Mouse (Mus musculus): ENCODE measurements at regions not wholly inside any gene's neighbourhood (a gene's known extent, or its start where the extent isn't known, plus 50 kb on each side); places are given as distances from the start of the nearest gene placed in this dataset.

- TF ChIP-seq POLR2A (IDR thresholded peaks at IDR 0.05; ENCODE audit: extremely low read depth, insufficient read depth, low read length): no peak
- TF ChIP-seq CTCF (IDR thresholded peaks at IDR 0.05; ENCODE audit: extremely low read depth, insufficient read depth, low read length): no peak
These were observed 167.2 kb upstream of the Dapk1 start for GRCm38 (mm10) chr13:60434221-60435210.
